Mouse (Mus musculus): ENCODE measurements around the gene Inca1.

DNA sequence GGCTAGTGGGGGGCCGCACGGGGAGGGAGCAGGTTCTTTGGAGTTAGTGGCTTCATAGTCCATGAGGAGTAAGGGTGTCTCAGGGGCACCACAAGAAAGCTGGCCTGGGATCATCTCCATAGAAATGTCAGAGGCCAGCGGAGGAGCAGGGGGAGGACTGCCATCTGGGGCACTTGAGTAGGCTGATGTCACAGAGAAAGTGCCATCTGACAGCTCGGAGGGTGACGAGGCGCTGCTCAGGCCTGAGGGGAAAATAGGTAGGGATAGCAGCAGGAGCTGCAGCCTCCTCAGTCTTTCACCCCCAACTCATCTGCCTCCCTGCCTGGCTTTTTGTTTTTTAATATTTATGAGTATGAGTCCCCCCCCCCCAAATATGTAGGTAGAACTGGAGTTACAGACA is 25.9 kb downstream of the Inca1 start:
- TF ChIP-seq POLR2A (IDR thresholded peaks at IDR 0.05; ENCODE audit: borderline replicate concordance, insufficient read depth, low read length): no peak
- no peak for TF ChIP-seq CTCF (IDR thresholded peaks at IDR 0.05; ENCODE audit: borderline replicate concordance, insufficient read depth, low read depth, low read length)

All from cerebellum, adult 2 months (tissue).